Mouse (Mus musculus) E14TG2a.4 (cell line): ENCODE data around the gene Slfn9.
"Not testable (repeated sequence)": the region's sequence is repeated elsewhere in the genome, so short reads cannot be mapped to it uniquely, and the experiment has no call there.

Experiments used
- H3K27me3 ChIP-seq: 2 replicates; pipeline ENCODE4 v1.6.1; 2014; ENCODE audit warnings: low read length, control low read depth; ENCODE audit not compliant: insufficient read depth
- H3K36me3 ChIP-seq: 2 replicates; pipeline ENCODE4 v1.6.1; 2014; ENCODE audit warnings: low read length, control low read depth; ENCODE audit not compliant: insufficient read depth
- H3K4me1 ChIP-seq: replicated peaks from 2 replicates; pipeline ENCODE4 v1.6.1; 2014; ENCODE audit warnings: low read depth, low read length, control low read depth
- H3K4me3 ChIP-seq: replicated peaks from 2 replicates; pipeline ENCODE4 v1.5.1; 2014; ENCODE audit warnings: mild to moderate bottlenecking, low read length
- H3K9me3 ChIP-seq: 2 replicates; pipeline ENCODE4 v1.6.1; 2014; ENCODE audit warnings: low read length, control low read depth
- CTCF ChIP-seq: conservative IDR thresholded peaks from 2 replicates; pipeline ENCODE4 v1.5.1; 2014; ENCODE audit warnings: low read length
- NANOG ChIP-seq: IDR thresholded peaks from 2 replicates; pipeline ENCODE4 v1.6.1; 2014; ENCODE audit warnings: borderline replicate concordance, low read length, mixed read lengths
- POU5F1 ChIP-seq: IDR thresholded peaks from 2 replicates; pipeline ENCODE4 v1.6.1; 2014; ENCODE audit warnings: low read length, borderline replicate concordance

Gene Slfn9

GRCm38 (mm10) chr11:82951865-82952611, 39.6 kb downstream of the Slfn9 start:
- Histone ChIP-seq H3K4me1 (peaks cover 68% of the 10 kb centered on the region), H3K4me3 (peak overlapping the region; percentile 71), H3K9me3 (no peaks in the 10 kb centered on the region), H3K27me3 (peaks cover 67% of the 10 kb centered on the region), H3K36me3 (no peaks in the 10 kb centered on the region)
- TF ChIP-seq POU5F1 (no peak), CTCF (no peak), NANOG (no peak)

DNA sequence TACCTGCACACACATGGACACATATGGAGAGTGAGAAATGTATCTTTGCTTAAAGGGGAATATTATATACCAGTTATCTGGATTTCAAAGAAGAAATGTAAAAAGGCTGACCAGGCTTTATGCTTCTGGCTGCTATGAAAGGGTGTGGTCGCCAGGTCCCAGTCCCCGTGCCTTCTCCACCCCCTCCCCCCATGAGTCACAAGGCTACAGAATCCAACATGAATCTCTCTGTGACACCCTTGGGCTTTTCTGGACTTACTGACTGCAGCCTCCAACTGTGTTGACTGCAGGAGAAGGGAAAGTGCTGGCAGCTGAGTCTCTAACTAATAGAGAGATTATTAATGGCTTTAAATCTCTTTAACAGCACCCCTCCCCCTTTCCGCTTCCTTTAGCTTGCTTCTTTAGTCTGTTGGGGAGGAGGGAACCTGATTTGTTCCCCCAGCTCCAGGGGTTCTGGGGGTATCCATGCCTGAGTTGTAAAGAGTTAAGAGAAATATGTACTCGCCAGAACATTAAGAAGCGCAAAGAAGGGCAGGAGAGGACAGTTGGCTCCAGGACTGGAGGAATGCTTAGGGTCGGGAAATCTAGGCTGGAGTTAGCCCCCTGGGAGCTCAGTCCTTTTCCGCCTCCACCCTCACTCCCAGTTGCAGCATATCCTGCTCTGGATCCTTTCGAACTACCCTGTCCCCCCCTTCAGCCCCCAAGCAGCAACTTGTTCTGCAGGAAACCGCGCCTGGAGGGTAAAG, 40.7 kb downstream of the Slfn9 start, which contains the start of gene Slfn5:
Slfn5 (plus strand) TSS at position 614 of the 746 bp plus-strand sequence.
- Histone ChIP-seq H3K4me1 (peaks cover 59% of the 10 kb centered on the region), H3K9me3 (no peaks in the 10 kb centered on the region), H3K27me3 (peaks cover 58% of the 10 kb centered on the region), H3K4me3 (peak within 1 kb of the TSS; percentile 71), H3K36me3 (no peaks in the 10 kb centered on the region)
- TF ChIP-seq NANOG (no peak), POU5F1 (no peak)

DNA sequence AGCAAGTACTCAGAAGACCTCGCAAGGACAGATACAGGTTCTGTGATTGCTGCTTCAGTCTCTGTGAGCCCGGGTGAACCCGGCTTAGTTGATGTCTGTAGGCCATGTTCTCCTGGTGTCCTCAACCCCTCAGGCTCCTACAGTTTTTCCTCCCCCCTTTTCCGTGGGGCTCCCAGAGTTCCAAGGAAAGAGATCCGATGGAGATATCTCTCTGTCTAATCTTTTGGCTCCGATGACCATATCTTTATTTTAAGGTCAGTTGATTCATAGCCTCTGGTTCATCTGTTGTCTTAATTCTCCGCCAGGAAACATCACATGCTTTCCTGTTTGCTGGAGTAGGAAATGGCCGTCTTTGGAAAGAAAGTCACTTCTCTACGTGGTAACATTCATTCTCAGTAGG, 42.6 kb downstream of the Slfn9 start:
- Histone ChIP-seq H3K4me3 (no peak overlapping the region), H3K9me3 (no peaks in the 10 kb centered on the region), H3K36me3 (no peaks in the 10 kb centered on the region), H3K27me3 (peaks cover 52% of the 10 kb centered on the region), H3K4me1 (peaks cover 47% of the 10 kb centered on the region)
- TF ChIP-seq POU5F1 (no peak), NANOG (no peak), CTCF (no peak)

GRCm38 (mm10) chr11:82947457-82947856, 44.2 kb downstream of the Slfn9 start:
- Histone ChIP-seq H3K4me1 (peaks cover 45% of the 10 kb centered on the region), H3K4me3 (no peak overlapping the region), H3K9me3 (no peaks in the 10 kb centered on the region), H3K36me3 (no peaks in the 10 kb centered on the region), H3K27me3 (peaks cover 50% of the 10 kb centered on the region)
- TF ChIP-seq CTCF (no peak), NANOG (no peak), POU5F1 (no peak)

DNA sequence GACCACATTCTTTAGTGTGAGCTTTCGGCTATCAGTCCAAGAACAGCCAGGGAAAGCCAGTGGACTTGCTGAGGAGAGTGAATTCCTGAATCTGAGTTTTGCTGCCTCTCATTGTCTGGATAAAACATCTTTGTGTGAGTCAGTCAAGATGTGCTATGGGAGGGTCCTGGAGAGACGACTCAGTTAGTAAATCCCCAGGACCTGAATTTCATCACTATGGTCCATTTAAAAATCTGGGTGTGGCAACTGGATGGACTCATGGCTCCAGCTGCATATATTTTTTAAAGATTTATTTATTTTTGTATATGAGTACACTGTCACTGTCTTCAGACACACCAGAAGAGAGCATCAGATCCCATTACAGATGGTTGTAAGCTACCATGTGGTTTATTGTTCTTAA, 46.0 kb downstream of the Slfn9 start:
- Histone ChIP-seq H3K36me3 (no peaks in the 10 kb centered on the region), H3K4me1 (peaks cover 28% of the 10 kb centered on the region), H3K9me3 (no peaks in the 10 kb centered on the region), H3K4me3 (no peak overlapping the region), H3K27me3 (peaks cover 39% of the 10 kb centered on the region)
- TF ChIP-seq CTCF: no peak

- peaks cover 39% of the 10 kb centered on the region for H3K27me3 ChIP-seq
- H3K4me1 ChIP-seq: peaks cover 15% of the 10 kb centered on the region
- no peaks in the 10 kb centered on the region for H3K36me3 ChIP-seq
- TF ChIP-seq CTCF (no peak), NANOG (no peak), POU5F1 (no peak)
- H3K9me3 ChIP-seq: 0 out of 2 replicates have a peak, but pooled peaks cover 5% of the 10 kb centered on the region
- no peak overlapping the region for H3K4me3 ChIP-seq
These were observed 48.3 kb downstream of the Slfn9 start for GRCm38 (mm10) chr11:82943336-82943735.

- H3K4me3 ChIP-seq: peak overlapping the region; percentile 51; the same call in 1 of the 2 replicates
- no peaks in the 10 kb centered on the region for H3K36me3 ChIP-seq
- H3K9me3 ChIP-seq: peaks cover 5% of the 10 kb centered on the region; the same call in 1 of the 2 replicates
- H3K4me1 ChIP-seq: peaks cover 7% of the 10 kb centered on the region
- peaks cover 74% of the 10 kb centered on the region for H3K27me3 ChIP-seq
- TF ChIP-seq NANOG (no peak), CTCF (no peak), POU5F1 (no peak)
These were observed 58.4 kb downstream of the Slfn9 start for GRCm38 (mm10) chr11:82933186-82933585.

DNA sequence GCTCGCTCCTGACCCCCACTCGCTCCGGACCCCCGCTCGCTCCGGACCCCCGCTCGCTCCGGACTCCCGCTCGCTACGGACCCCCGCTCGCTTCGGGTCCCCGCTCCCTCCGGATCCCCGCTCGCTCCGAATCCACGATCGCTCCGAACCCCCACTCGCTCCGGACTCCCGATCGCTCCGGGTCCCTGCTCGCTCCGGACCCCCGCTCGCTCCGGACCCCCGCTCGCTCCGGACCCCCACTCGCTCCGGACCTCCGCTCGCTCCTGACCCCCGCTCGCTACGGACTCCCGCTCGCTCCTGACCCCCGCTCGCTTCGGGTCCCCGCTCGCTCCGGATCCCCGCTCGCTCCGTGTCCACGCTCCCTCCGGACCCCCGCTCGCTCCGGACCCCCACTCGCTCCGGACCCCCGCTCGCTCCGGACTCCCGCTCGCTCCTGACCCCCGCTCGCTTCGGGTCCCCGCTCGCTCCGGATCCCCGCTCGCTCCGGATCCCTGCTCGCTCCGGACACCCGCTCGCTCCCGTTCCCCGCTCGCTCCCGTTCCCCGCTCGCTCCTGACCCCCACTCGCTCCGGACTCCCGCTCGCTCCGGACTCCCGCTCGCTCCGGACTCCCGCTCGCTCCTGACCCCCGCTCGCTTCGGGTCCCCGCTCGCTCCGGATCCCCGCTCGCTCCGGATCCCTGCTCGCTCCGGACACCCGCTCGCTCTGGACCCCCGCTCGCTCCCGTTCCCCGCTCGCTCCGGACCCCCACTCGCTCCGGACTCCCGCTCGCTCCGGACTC, 59.8 kb downstream of the Slfn9 start:
- H3K36me3 ChIP-seq, H3K9me3 ChIP-seq, H3K4me1 ChIP-seq: not testable (repeated sequence)
- Histone ChIP-seq H3K27me3 (peaks cover 67% of the 10 kb centered on the region), H3K4me3 (peak overlapping the region; percentile 23; the same call in 1 of the 2 replicates)

- not testable (repeated sequence) for H3K36me3 ChIP-seq, H3K9me3 ChIP-seq, H3K4me1 ChIP-seq
- 0 out of 2 replicates have a peak overlapping the region, but pooled peaks have one; percentile 13 for H3K4me3 ChIP-seq
- H3K27me3 ChIP-seq: peaks cover 60% of the 10 kb centered on the region
These were observed 60.5 kb downstream of the Slfn9 start for GRCm38 (mm10) chr11:82931161-82931560.

DNA sequence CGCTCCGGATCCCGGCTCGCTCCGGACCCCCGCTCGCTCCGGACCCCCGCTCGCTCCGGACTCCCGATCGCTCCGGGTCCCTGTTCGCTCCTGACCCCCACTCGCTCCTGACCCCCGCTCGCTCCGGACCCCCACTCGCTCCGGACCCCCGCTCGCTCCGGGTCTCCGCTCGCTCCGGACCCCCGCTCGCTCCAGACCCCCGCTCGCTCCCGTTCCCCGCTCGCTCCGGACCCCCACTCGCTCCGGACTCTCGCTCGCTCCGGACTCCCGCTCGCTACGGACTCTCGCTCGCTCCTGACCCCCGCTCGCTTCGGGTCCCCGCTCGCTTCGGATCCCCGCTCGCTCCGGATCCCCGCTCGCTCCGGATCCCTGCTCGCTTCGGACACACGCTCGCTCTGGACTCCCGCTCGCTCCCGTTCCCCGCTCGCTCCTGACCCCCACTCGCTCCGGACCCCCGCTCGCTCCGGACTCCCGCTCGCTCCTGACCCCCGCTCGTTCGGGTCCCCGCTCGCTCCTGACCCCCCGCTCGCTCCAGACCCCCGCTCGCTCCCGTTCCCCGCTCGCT, 61.2 kb downstream of the Slfn9 start:
- Histone ChIP-seq H3K27me3 (peaks cover 53% of the 10 kb centered on the region), H3K4me3 (peak overlapping the region; percentile 67)
- not testable (repeated sequence) for H3K4me1 ChIP-seq, H3K36me3 ChIP-seq, H3K9me3 ChIP-seq
